Mouse (Mus musculus): ENCODE results near the gene Gm8094. TPM values are rescaled to one million over a fixed set of nuclear protein-coding genes. Genes with fewer than 3 reads are reported as not detected.
"Not testable (repeated sequence)": the region's sequence is repeated elsewhere in the genome, so short reads cannot be mapped to it uniquely, and the experiment has no call there.

Gm8094 gene
- polyA plus RNA-seq (2012; fragmentation: generic; extraction: Trizol), result 0.04 TPM

DNA sequence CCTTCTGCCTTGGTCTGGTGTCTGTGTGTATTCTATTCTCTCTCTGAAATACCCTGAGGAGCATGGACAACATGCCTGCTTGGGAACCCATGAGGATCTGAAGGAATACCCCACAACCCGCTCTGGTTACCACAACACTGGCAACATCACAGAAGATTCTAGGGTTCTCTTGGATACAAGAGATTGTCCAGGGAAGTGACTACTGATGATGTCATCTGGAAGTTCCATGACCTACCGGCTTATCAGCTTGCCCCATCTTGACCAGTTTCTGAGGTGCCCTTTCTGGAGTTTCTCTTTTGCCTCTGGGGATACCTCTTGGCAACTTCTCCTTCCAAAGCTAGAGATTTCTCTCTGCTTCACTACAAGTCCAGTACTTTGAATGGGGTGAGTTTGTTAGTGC, at the start of gene Gm8094:
Gene Gm8094 (minus strand): TSS at position 101 of the 400 bp plus-strand sequence.
- not testable (repeated sequence) for H3K4me3 ChIP-seq; H3K4me2 ChIP-seq (ENCODE audit: low read depth); H3K27me3 ChIP-seq (ENCODE audit: control insufficient read depth, insufficient read depth, insufficient read length); H3ac ChIP-seq (ENCODE audit: control insufficient read depth, insufficient read length); H3K36me3 ChIP-seq (ENCODE audit: control insufficient read depth, insufficient read depth); H3K79me2 ChIP-seq (ENCODE audit: control insufficient read depth, insufficient read depth)

DNA sequence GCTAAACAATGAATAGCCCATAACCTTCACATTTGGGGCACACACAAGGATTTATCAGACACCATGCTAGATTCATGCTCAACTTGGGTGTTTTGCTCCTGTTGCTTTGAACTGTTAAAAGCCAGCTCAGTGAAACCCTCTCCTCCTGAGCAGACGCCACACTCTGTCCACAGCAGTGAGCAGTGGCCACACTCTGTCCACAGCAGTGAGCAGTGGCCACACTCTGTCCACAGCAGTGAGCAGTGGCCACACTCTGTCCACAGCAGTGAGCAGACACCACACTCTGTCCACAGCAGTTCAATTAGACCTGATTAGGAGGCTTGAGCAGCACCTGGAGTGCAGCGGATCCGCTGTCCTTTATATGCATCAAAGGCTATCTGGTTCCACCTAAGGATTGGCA, 43.2 kb upstream of the Gm8094 start:
- not testable (repeated sequence) for H3K4me2 ChIP-seq (ENCODE audit: low read depth); H3ac ChIP-seq (ENCODE audit: control insufficient read depth, insufficient read length)

DNA sequence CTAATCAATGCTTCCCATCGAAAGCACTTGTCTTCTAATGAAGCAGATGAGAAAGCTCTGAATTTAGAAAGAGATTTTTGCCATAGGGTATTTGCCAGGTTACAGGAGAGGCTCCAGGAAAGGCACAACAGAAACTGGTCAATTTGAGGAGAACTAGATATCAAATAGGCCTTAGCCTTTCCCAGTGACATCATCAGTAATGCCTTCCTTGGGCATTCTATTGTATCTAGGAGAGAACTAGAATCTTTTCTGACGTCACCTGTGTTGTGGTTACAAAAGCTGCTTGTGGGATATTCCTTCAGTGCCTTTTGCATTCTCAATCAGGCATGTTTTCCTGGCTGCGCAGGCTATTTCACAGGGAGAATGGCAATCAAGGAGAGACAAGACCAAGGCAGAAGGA, 23.9 kb upstream of the Gm8094 start, which contains the start of gene Gm8104:
Gene Gm8104 (plus strand): TSS at position 301 of the 400 bp plus-strand sequence.
- H3K79me2 ChIP-seq (ENCODE audit: control insufficient read depth, insufficient read depth), result not testable (repeated sequence)

More for the DNA sequence above, 43.2 kb upstream of the Gm8094 start:
- not testable (repeated sequence) for H3K36me3 ChIP-seq (ENCODE audit: control insufficient read depth, insufficient read depth); H3K27me3 ChIP-seq (ENCODE audit: control insufficient read depth, insufficient read depth, insufficient read length); H3K4me3 ChIP-seq; H3K79me2 ChIP-seq (ENCODE audit: control insufficient read depth, insufficient read depth)

DNA sequence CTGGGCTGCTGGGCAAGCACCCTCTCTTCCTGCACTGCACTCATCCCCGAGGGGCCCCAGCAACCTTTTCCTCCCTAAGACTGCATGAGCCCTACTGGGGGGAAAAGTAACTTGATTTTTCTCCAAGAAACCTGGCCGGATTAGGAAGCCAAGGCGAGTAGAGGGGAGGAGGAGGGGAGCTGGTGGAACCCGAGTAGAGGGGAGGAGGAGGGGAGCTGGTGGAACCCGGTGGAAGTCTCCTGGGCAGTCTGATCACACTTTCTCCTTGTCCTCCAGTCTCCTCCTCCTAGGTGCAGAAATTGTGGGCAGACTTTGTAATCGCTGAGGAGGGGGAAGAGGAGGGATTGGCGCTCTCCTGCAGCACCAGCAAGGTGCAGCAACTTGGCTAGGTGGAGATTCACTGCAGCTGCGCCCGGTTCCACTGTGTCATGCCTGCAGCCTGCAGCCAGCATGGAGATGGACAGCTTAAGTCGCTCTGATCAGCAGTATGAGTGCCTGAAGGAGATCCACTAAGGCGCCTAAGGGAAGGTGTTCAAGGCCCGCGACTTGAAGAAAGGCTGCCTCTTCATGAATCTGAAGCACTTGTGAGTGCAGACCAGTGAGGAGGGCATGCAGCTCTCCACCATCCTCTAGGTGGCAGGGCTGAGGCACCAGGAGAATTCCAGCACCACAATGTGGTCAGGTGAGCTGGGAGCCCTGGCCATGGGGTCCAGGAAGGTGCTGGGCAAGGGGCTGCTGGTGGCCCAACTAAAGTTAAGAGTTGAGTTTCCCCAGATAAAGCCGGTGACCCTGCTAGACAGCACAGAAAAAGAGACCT, 12.9 kb upstream of the Gm8094 start:
- H3K27me3 ChIP-seq (ENCODE audit: control insufficient read depth, insufficient read depth, insufficient read length); H3K4me2 ChIP-seq (ENCODE audit: low read depth); H3ac ChIP-seq (ENCODE audit: control insufficient read depth, insufficient read length); H3K36me3 ChIP-seq (ENCODE audit: control insufficient read depth, insufficient read depth); H3K79me2 ChIP-seq (ENCODE audit: control insufficient read depth, insufficient read depth); H3K4me3 ChIP-seq: not testable (repeated sequence)

More for the DNA sequence above, 23.9 kb upstream of the Gm8094 start, which contains the start of gene Gm8104:
- not testable (repeated sequence) for H3K36me3 ChIP-seq (ENCODE audit: control insufficient read depth, insufficient read depth); H3K27me3 ChIP-seq (ENCODE audit: control insufficient read depth, insufficient read depth, insufficient read length); H3ac ChIP-seq (ENCODE audit: control insufficient read depth, insufficient read length); H3K4me2 ChIP-seq (ENCODE audit: low read depth); H3K4me3 ChIP-seq

DNA sequence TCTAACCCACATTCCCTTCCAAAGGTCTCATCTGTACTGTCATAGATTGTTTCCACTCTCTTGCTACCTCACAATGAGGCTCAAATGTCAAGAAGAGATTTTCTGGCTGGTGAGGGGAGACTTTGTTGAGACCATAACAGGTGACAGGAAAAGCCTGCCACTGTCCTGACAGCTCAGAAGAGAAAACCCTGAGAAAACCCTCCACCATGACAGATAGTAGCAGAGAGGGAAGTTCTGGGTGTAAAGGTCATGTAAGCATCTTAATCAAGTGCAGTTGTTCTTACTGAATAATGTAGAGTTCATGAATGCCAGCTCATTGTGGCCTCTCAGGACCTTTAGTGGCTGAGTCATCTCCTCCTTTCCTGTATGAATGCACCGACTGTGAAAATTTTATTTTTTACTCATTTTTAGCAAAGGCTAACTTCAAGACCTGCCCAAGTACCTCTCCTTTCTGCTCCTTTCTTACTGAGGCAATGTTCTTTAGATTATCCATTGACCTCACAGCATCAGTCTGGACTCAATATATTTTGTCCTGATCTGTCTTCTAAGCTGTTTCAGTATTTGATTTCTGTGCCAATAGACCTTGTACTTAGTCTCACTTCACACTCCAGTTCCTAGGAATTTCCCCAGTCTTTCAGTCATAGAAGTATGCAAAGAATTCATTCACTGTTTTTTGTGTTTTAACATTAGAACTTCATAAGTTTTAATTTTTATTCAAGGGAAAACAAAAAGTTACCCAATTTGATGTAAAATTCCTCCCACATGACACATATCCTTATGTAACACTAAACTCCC, 8.7 kb upstream of the Gm8094 start:
- H3ac ChIP-seq (ENCODE audit: control insufficient read depth, insufficient read length); H3K4me3 ChIP-seq; H3K79me2 ChIP-seq (ENCODE audit: control insufficient read depth, insufficient read depth); H3K27me3 ChIP-seq (ENCODE audit: control insufficient read depth, insufficient read depth, insufficient read length); H3K36me3 ChIP-seq (ENCODE audit: control insufficient read depth, insufficient read depth): not testable (repeated sequence)
- H3K4me2 ChIP-seq (ENCODE audit: low read depth), result peak overlapping the region; percentile 38

DNA sequence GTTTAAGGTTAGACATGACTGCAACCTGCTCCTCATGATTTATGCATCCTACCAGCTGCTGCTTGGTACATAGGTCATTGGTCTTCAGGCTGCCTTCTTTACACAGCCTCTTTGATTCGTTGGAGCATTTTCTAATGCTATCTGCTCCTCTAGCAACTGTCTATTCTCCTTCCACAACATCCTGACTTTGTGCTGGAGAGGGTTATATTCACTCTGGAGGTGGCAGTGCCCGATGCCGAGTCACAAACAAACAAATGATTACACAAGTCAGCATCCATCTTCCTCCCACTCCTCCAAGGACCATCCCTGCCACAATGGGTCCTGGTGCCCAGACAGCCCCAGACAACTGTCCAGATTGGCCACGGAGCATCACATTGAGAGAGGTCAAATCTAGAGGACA, 16.3 kb downstream of the Gm8094 start:
- H3ac ChIP-seq (ENCODE audit: control insufficient read depth, insufficient read length); H3K27me3 ChIP-seq (ENCODE audit: control insufficient read depth, insufficient read depth, insufficient read length); H3K36me3 ChIP-seq (ENCODE audit: control insufficient read depth, insufficient read depth); H3K4me3 ChIP-seq; H3K4me2 ChIP-seq (ENCODE audit: low read depth); H3K79me2 ChIP-seq (ENCODE audit: control insufficient read depth, insufficient read depth): not testable (repeated sequence)

DNA sequence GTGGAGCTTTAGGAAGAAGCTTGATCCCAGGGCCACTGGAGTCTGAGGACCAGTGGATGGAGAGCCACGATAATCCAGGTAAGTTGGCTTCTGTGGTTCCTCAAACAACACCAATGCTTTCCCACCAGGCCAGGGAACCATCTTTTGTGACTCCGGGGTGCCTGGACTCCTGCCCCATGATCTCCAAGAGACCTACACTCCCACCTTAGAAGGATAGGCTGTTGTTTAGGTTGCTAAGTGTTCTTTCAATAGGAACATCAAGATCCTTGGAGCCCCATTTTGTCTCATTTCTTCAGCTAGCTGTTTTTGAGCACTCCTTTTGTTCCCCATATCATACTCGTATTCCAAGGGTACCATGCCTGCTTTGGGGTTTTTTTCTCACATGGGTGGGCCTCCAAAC, 18.4 kb downstream of the Gm8094 start:
- not testable (repeated sequence) for H3K79me2 ChIP-seq (ENCODE audit: control insufficient read depth, insufficient read depth); H3K4me2 ChIP-seq (ENCODE audit: low read depth); H3K36me3 ChIP-seq (ENCODE audit: control insufficient read depth, insufficient read depth); H3ac ChIP-seq (ENCODE audit: control insufficient read depth, insufficient read length); H3K27me3 ChIP-seq (ENCODE audit: control insufficient read depth, insufficient read depth, insufficient read length); H3K4me3 ChIP-seq

Other genes with a start within 250 kb of the Gm8094 start
- gene Gm21977, start 223.2 kb downstream of the Gm8094 start, polyA plus RNA-seq (2012; fragmentation: generic; extraction: Trizol), result not detected
- gene Gm8082, start 83.0 kb downstream of the Gm8094 start, polyA plus RNA-seq (2012; fragmentation: generic; extraction: Trizol), result not detected
- not detected for gene Gm10376, start 61.0 kb downstream of the Gm8094 start, polyA plus RNA-seq (2012; fragmentation: generic; extraction: Trizol)
- gene Gm8104, start 24.0 kb upstream of the Gm8094 start, polyA plus RNA-seq (2012; fragmentation: generic; extraction: Trizol), result not detected
- gene Gm7233, start 103.2 kb upstream of the Gm8094 start, polyA plus RNA-seq (2012; fragmentation: generic; extraction: Trizol), result not detected
- gene Gm8122, start 158.7 kb upstream of the Gm8094 start, polyA plus RNA-seq (2012; fragmentation: generic; extraction: Trizol), result not detected
- 0.10 TPM for gene Gm8126, start 182.0 kb upstream of the Gm8094 start, polyA plus RNA-seq (2012; fragmentation: generic; extraction: Trizol)
- 3.5 TPM for gene Gm9732, start 198.4 kb upstream of the Gm8094 start, polyA plus RNA-seq (2012; fragmentation: generic; extraction: Trizol)
- gene Gm8127, start 217.2 kb upstream of the Gm8094 start, polyA plus RNA-seq (2012; fragmentation: generic; extraction: Trizol), result not detected

Measured in myocyte (in vitro differentiated cells).